Mouse (Mus musculus): ENCODE results near the gene Ttll12.

The Ttll12 gene

GRCm38 (mm10) chr15:83573606-83574005, 21.4 kb downstream of the Ttll12 start:
- Histone ChIP-seq H3K27me3 (ENCODE audit: insufficient read depth, low read length) (no peaks in the 10 kb centered on the region), H3K4me1 (replicated peaks; ENCODE audit: low read depth, low read length) (peaks cover 56% of the 10 kb centered on the region), H3K36me3 (ENCODE audit: insufficient read depth, low read length) (peaks cover 58% of the 10 kb centered on the region), H3K4me3 (replicated peaks; ENCODE audit: low read length) (no peak overlapping the region), H3K9me3 (ENCODE audit: low read length) (no peaks in the 10 kb centered on the region)
- TF ChIP-seq POU5F1 (IDR thresholded peaks at IDR 0.05; ENCODE audit: borderline replicate concordance, low read length) (no peak), CTCF (conservative IDR thresholded peaks at IDR 0.05; ENCODE audit: low read length) (no peak), NANOG (IDR thresholded peaks at IDR 0.05; ENCODE audit: borderline replicate concordance, low read length) (no peak)

GRCm38 (mm10) chr15:83572132-83572531, 22.8 kb downstream of the Ttll12 start:
- peaks cover 43% of the 10 kb centered on the region for H3K36me3 ChIP-seq (ENCODE audit: insufficient read depth, low read length)
- no peaks in the 10 kb centered on the region for H3K27me3 ChIP-seq (ENCODE audit: insufficient read depth, low read length)
- no peaks in the 10 kb centered on the region for H3K9me3 ChIP-seq (ENCODE audit: low read length)
- peaks cover 44% of the 10 kb centered on the region for H3K4me1 ChIP-seq (replicated peaks; ENCODE audit: low read depth, low read length)
- H3K4me3 ChIP-seq (replicated peaks; ENCODE audit: low read length), result no peak overlapping the region
- TF ChIP-seq POU5F1 (IDR thresholded peaks at IDR 0.05; ENCODE audit: borderline replicate concordance, low read length) (no peak), NANOG (IDR thresholded peaks at IDR 0.05; ENCODE audit: borderline replicate concordance, low read length) (no peak), CTCF (conservative IDR thresholded peaks at IDR 0.05; ENCODE audit: low read length) (no peak)

- Histone ChIP-seq H3K4me1 (replicated peaks; ENCODE audit: low read depth, low read length) (peaks cover 43% of the 10 kb centered on the region), H3K4me3 (replicated peaks; ENCODE audit: low read length) (no peak overlapping the region), H3K36me3 (ENCODE audit: insufficient read depth, low read length) (peaks cover 38% of the 10 kb centered on the region), H3K9me3 (ENCODE audit: low read length) (no peaks in the 10 kb centered on the region), H3K27me3 (ENCODE audit: insufficient read depth, low read length) (no peaks in the 10 kb centered on the region)
- TF ChIP-seq POU5F1 (IDR thresholded peaks at IDR 0.05; ENCODE audit: borderline replicate concordance, low read length) (no peak), CTCF (conservative IDR thresholded peaks at IDR 0.05; ENCODE audit: low read length) (no peak), NANOG (IDR thresholded peaks at IDR 0.05; ENCODE audit: borderline replicate concordance, low read length) (no peak)
Measured at GRCm38 (mm10) chr15:83571636-83572035, 23.3 kb downstream of the Ttll12 start.

DNA sequence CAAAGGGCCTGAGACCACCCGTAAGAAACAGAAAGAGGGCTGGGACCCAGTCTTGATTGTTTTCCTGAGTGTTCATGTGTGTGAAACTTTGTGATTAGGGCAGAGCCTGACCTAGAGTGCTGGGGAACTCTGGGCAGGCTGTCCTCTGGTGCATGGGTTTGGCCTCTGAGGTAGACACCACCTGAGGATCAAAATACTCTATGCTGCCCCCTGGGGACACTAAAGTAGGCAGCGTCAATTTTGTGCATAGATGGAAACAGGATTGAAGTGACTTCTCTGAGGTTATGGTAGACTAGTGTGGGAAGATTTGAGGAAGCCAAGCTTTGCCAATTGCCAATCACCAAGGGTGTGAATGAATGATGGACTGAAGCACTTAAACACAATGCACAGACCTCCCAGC, 24.3 kb downstream of the Ttll12 start:
- TF ChIP-seq CTCF (conservative IDR thresholded peaks at IDR 0.05; ENCODE audit: low read length), result peak; percentile 46
- TF ChIP-seq NANOG (IDR thresholded peaks at IDR 0.05; ENCODE audit: borderline replicate concordance, low read length), result no peak

GRCm38 (mm10) chr15:83569682-83570081, 25.3 kb downstream of the Ttll12 start:
- no peaks in the 10 kb centered on the region for H3K27me3 ChIP-seq (ENCODE audit: insufficient read depth, low read length)
- peaks cover 21% of the 10 kb centered on the region for H3K36me3 ChIP-seq (ENCODE audit: insufficient read depth, low read length)
- no peaks in the 10 kb centered on the region for H3K9me3 ChIP-seq (ENCODE audit: low read length)
- TF ChIP-seq CTCF (conservative IDR thresholded peaks at IDR 0.05; ENCODE audit: low read length) (no peak), POU5F1 (IDR thresholded peaks at IDR 0.05; ENCODE audit: borderline replicate concordance, low read length) (no peak), NANOG (IDR thresholded peaks at IDR 0.05; ENCODE audit: borderline replicate concordance, low read length) (no peak)
- peaks cover 48% of the 10 kb centered on the region for H3K4me1 ChIP-seq (replicated peaks; ENCODE audit: low read depth, low read length)
- H3K4me3 ChIP-seq (replicated peaks; ENCODE audit: low read length), result peak overlapping the region; percentile 57

More for the DNA sequence above, 24.3 kb downstream of the Ttll12 start:
- Histone ChIP-seq H3K27me3 (ENCODE audit: insufficient read depth, low read length) (no peaks in the 10 kb centered on the region), H3K9me3 (ENCODE audit: low read length) (no peaks in the 10 kb centered on the region), H3K4me1 (replicated peaks; ENCODE audit: low read depth, low read length) (peaks cover 40% of the 10 kb centered on the region), H3K36me3 (ENCODE audit: insufficient read depth, low read length) (peaks cover 28% of the 10 kb centered on the region), H3K4me3 (replicated peaks; ENCODE audit: low read length) (peak overlapping the region; percentile 57; the same call in 1 of the 2 replicates)

- Histone ChIP-seq H3K4me1 (replicated peaks; ENCODE audit: low read depth, low read length) (peaks cover 55% of the 10 kb centered on the region), H3K4me3 (replicated peaks; ENCODE audit: low read length) (no peak overlapping the region), H3K27me3 (ENCODE audit: insufficient read depth, low read length) (no peaks in the 10 kb centered on the region), H3K36me3 (ENCODE audit: insufficient read depth, low read length) (peaks cover 14% of the 10 kb centered on the region), H3K9me3 (ENCODE audit: low read length) (no peaks in the 10 kb centered on the region)
- TF ChIP-seq POU5F1 (IDR thresholded peaks at IDR 0.05; ENCODE audit: borderline replicate concordance, low read length) (no peak), NANOG (IDR thresholded peaks at IDR 0.05; ENCODE audit: borderline replicate concordance, low read length) (no peak), CTCF (conservative IDR thresholded peaks at IDR 0.05; ENCODE audit: low read length) (no peak)
Measured at GRCm38 (mm10) chr15:83568544-83568943, 26.4 kb downstream of the Ttll12 start.

GRCm38 (mm10) chr15:83567728-83568127, 27.2 kb downstream of the Ttll12 start:
- H3K27me3 ChIP-seq (ENCODE audit: insufficient read depth, low read length), result no peaks in the 10 kb centered on the region
- TF ChIP-seq NANOG (IDR thresholded peaks at IDR 0.05; ENCODE audit: borderline replicate concordance, low read length), result no peak
- no peak for TF ChIP-seq POU5F1 (IDR thresholded peaks at IDR 0.05; ENCODE audit: borderline replicate concordance, low read length)
- peaks cover 12% of the 10 kb centered on the region for H3K36me3 ChIP-seq (ENCODE audit: insufficient read depth, low read length)
- no peaks in the 10 kb centered on the region for H3K9me3 ChIP-seq (ENCODE audit: low read length)
- H3K4me3 ChIP-seq (replicated peaks; ENCODE audit: low read length), result no peak overlapping the region
- peaks cover 63% of the 10 kb centered on the region for H3K4me1 ChIP-seq (replicated peaks; ENCODE audit: low read depth, low read length)

DNA sequence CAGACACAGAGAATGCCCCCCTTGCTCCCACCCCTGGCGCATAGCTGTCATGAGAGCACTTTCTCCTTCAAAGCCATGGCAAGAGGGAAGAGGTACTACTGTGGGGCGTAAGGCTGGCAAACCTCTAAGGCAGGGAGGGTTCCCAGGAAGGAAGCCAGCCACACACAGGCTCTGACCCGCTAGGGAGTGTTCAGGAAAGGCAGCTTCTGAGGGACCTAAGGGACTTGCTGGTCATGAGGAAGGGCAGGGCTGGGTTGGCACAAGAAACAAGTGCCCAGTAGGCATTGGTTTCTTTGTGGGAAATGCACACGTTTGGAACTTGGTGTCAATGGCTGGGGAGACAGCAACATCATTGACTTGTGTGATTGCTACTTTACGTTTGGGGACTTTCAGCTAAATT, 29.0 kb downstream of the Ttll12 start:
- no peaks in the 10 kb centered on the region for H3K36me3 ChIP-seq (ENCODE audit: insufficient read depth, low read length)
- H3K4me3 ChIP-seq (replicated peaks; ENCODE audit: low read length), result no peak overlapping the region
- no peaks in the 10 kb centered on the region for H3K9me3 ChIP-seq (ENCODE audit: low read length)
- TF ChIP-seq CTCF (conservative IDR thresholded peaks at IDR 0.05; ENCODE audit: low read length), result no peak
- TF ChIP-seq NANOG (IDR thresholded peaks at IDR 0.05; ENCODE audit: borderline replicate concordance, low read length), result no peak
- TF ChIP-seq POU5F1 (IDR thresholded peaks at IDR 0.05; ENCODE audit: borderline replicate concordance, low read length), result no peak
- H3K27me3 ChIP-seq (ENCODE audit: insufficient read depth, low read length), result no peaks in the 10 kb centered on the region
- peaks cover 73% of the 10 kb centered on the region for H3K4me1 ChIP-seq (replicated peaks; ENCODE audit: low read depth, low read length)

DNA sequence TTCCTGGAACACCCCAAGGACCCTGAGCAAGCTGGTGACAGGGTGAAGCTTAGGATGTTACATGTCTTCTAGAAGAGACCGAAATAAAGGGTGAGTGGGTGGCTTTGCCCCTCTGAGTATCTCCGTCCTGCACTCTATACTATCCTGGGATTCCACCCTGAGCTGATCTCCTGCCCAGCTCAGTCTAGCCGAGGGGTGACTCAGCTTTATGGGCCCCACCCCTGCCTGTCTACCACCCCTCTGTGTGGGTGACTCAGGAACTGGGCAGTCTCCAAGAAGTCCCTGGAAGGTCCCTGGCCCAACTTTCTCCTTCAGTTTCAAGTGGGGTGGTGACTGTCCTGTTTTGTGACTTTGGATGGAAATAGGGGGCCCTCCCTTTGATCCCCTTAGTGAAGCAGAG, 29.5 kb downstream of the Ttll12 start:
- Histone ChIP-seq H3K4me1 (replicated peaks; ENCODE audit: low read depth, low read length) (peaks cover 69% of the 10 kb centered on the region), H3K27me3 (ENCODE audit: insufficient read depth, low read length) (no peaks in the 10 kb centered on the region), H3K4me3 (replicated peaks; ENCODE audit: low read length) (no peak overlapping the region), H3K36me3 (ENCODE audit: insufficient read depth, low read length) (no peaks in the 10 kb centered on the region), H3K9me3 (ENCODE audit: low read length) (no peaks in the 10 kb centered on the region)
- TF ChIP-seq POU5F1 (IDR thresholded peaks at IDR 0.05; ENCODE audit: borderline replicate concordance, low read length) (no peak), CTCF (conservative IDR thresholded peaks at IDR 0.05; ENCODE audit: low read length) (no peak), NANOG (IDR thresholded peaks at IDR 0.05; ENCODE audit: borderline replicate concordance, low read length) (no peak)
